Mouse (Mus musculus): ENCODE results near the gene Lin7b. TPM values are rescaled to one million over a fixed set of nuclear protein-coding genes. Genes with fewer than 3 reads are reported as not detected.
A peak's percentile ranks its signal among the peaks of the same experiment; 100 is the strongest.
"Not testable (repeated sequence)": the region's sequence is repeated elsewhere in the genome, so short reads cannot be mapped to it uniquely, and the experiment has no call there.

Gene Lin7b
- polyA plus RNA-seq, 1 experiment from 2014 or later: 7.9 TPM

DNA sequence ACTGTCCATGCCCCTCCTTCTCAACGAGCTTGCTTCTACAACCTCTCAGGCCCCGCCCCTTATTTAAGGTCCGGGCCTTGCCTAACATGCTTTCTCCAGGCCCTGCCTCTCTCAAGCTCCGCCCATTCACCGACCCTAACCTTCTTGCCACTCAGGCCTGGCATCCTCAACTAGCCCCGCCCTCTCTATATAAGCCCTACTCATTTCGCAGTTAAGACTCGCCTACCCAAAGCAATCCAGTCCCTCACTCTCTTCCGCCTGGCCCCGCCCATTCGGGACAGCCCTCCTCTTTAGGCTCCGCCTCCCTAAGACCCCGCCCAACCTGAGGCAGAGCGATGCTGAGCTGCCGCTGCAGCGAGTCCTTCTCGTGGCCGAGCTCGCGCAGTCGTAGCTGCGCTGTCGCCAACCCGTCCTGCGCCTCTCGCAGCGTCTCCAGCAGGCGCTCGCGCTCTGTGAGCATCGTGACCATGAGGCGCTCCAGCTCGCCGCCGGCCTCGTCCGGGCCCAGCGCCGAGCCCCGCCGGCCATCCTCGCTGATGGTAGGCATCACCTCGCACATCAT lies 9.1 kb downstream of the Lin7b start:
- H3K27ac ChIP-seq: peak overlapping the region; percentile 81
- no peaks in the 10 kb centered on the region for H3K9me3 ChIP-seq
- H3K4me2 ChIP-seq (replicated peaks): peak overlapping the region; percentile 86
- H3K36me3 ChIP-seq: peaks cover 28% of the 10 kb centered on the region
- H3K4me1 ChIP-seq (replicated peaks): peaks cover 44% of the 10 kb centered on the region
- peak overlapping the region; percentile 50 for H3K4me3 ChIP-seq (replicated peaks)
- peaks cover 24% of the 10 kb centered on the region for H3K27me3 ChIP-seq
- ATAC-seq: peak; percentile 91
- peak overlapping the region; percentile 79 for H3K9ac ChIP-seq (replicated peaks)
- WGBS: under 1% methylated on average over 43 of the region's 43 CpGs

DNA sequence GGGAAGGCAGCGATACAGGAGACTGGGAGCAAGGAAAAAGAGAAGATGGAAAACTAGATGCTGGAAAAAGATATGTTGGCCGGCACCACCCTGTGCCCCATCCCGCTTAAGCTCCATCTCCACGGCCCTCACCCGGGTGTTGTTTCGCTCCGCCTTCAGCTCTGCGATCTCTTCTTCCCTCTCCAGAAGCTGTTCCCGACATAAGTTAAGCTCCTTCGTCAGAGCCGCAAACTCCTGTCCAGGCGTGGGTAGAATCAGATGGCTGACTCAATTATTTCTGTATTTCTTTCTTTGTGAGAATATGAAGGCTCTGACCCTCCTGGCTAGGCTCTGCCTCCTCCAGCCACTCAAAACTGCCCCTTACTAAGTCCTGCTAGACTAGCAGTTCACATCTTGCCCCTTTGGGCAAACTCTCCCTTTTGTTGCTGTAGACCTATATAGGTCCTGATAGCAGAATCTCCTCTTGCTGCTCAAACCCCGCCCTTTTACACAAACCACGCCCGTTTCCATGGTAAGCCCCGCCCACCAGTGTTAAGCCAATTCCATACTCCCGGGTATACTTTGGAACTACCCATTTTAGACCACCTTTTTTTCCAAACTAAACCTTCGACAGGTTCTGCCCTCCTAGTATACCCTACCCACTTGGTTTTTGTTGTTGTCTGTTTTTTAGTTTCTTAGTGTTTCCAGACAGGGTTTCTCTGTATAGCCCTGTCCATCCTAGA lies 9.8 kb downstream of the Lin7b start:
- H3K4me3 ChIP-seq (replicated peaks): peak overlapping the region; percentile 50; the same call in 1 of the 2 replicates
- H3K9ac ChIP-seq (replicated peaks): no peak overlapping the region
- peak overlapping the region; percentile 86 for H3K4me2 ChIP-seq (replicated peaks)
- peaks cover 24% of the 10 kb centered on the region for H3K27me3 ChIP-seq
- H3K36me3 ChIP-seq: peaks cover 35% of the 10 kb centered on the region
- ATAC-seq: peak; percentile 26
- peak overlapping the region; percentile 81; the same call in 1 of the 2 replicates for H3K27ac ChIP-seq
- 56% methylated on average over 18 of the region's 18 CpGs for WGBS
- no peaks in the 10 kb centered on the region for H3K9me3 ChIP-seq
- H3K4me1 ChIP-seq (replicated peaks): peaks cover 39% of the 10 kb centered on the region

DNA sequence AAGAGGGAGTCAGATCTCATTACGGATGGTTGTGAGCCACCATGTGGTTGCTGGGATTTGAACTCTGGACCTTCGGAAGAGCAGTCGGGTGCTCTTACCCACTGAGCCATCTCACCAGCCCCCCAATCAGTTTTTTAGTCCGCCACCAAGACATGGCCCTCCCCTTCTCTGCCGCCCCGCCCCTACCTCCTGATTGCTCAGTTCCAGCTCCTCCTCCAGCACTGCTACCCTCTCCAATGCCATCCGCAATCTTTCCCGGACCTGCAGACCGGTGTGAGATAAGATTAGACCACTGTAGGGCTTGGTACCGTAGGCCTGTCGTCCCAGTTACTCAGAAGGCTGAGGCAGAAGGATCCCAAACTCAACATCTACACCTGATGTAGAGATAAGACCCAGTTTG lies 11.3 kb downstream of the Lin7b start:
- H3K4me2 ChIP-seq (replicated peaks); H3K4me3 ChIP-seq (replicated peaks); H3K9ac ChIP-seq (replicated peaks); H3K27ac ChIP-seq; ATAC-seq; H3K9me3 ChIP-seq: not testable (repeated sequence)
- WGBS: 72% methylated on average over 10 of the region's 11 CpGs
- Histone ChIP-seq H3K27me3 (peaks cover 22% of the 10 kb centered on the region), H3K36me3 (peaks cover 47% of the 10 kb centered on the region), H3K4me1 (replicated peaks) (peaks cover 28% of the 10 kb centered on the region)

DNA sequence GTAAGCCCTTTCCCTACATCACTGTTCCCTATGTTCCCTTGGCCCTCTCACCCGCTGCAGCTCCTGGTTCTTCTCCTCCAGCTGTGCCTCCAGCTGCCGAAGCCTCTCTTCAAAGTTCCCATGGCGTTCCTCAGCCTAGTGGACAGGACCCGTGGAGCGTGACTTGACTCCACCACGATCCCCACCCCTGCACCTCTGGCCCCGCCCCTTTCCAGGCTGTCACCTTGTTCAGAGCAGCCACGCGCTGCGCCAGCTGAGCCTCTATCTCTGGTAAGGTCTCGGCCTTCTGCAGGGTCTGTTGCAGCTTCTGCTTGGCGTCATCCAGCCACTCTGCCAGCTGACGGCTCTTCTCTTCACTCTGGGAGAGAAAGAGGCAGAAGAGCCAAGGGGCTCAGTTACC lies 14.3 kb downstream of the Lin7b start:
- H3K4me1 ChIP-seq (replicated peaks): 0 out of 2 replicates have a peak, but pooled peaks cover 2% of the 10 kb centered on the region
- H3K4me3 ChIP-seq (replicated peaks): no peak overlapping the region
- H3K9me3 ChIP-seq: no peaks in the 10 kb centered on the region
- 65% methylated on average over 13 of the region's 13 CpGs for WGBS
- H3K36me3 ChIP-seq: peaks cover 73% of the 10 kb centered on the region
- no peak overlapping the region for H3K27ac ChIP-seq
- H3K9ac ChIP-seq (replicated peaks): no peak overlapping the region
- H3K4me2 ChIP-seq (replicated peaks): no peak overlapping the region
- 0 out of 2 replicates have a peak, but pooled peaks cover 2% of the 10 kb centered on the region for H3K27me3 ChIP-seq
- no peak for ATAC-seq

DNA sequence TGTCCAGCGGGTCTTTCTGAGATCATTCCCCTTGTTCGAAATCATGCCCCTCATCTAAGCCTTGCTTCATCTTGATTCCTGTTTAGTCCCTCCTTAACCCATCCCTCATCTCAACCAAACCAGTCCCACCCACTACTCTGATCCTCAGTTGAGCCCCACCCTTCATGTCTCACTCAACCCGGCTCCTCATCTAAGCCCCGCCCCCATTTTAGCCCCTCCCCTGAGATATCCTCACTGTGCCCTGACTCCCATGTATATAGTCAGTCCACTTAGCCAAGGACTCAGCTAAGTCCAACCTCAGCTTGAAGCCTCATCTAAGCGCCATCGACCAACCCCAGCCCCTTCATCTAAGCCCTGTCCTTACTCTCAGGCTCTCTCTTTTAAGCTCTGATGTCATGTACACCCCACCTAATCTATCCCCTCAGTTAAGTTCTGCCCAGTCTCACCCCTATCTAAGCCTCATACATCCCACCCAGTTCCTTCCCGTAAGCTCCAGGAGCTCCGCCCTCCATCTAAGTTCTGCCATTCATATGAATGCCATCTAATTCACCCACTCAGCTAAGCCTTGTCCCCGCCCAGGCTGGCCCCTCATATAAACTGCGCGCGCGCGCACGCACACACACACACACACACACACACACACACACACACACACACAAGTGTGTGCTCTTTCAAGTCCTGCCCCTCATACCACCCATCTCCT lies 14.9 kb downstream of the Lin7b start:
- 0 out of 2 replicates have a peak, but pooled peaks have one; percentile 45 for ATAC-seq
- no peaks in the 10 kb centered on the region for H3K9me3 ChIP-seq
- WGBS: 74% methylated on average over 15 of the region's 15 CpGs

DNA sequence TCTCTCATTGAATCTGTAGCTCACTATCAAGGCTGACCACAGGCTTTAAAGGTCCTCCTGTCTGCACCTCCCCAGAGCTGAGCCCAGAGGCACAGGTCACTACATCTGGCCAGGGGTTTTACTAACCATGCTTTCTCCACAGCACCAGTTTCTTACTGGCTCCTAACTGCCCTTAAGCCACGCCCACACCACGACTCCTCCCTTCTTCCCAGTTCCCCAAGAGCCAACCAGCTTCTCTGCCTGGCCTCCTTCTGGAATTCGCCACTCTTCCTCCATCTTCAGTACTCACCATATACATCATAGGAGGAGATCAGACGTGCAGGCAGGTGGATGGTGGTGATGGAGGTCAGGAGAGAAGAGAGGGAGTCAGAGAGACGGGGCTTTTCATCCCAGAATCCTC lies 17.3 kb downstream of the Lin7b start:
- Histone ChIP-seq H3K4me2 (replicated peaks) (no peak overlapping the region), H3K9me3 (no peaks in the 10 kb centered on the region), H3K27me3 (no peaks in the 10 kb centered on the region), H3K4me1 (replicated peaks) (no peaks in the 10 kb centered on the region), H3K36me3 (peaks cover 93% of the 10 kb centered on the region), H3K27ac (no peak overlapping the region), H3K9ac (replicated peaks) (no peak overlapping the region), H3K4me3 (replicated peaks) (no peak overlapping the region)
- no peak for ATAC-seq
- WGBS: 18% methylated on average over 5 of the region's 5 CpGs

More for the DNA sequence above, 14.9 kb downstream of the Lin7b start:
- Histone ChIP-seq H3K9ac (replicated peaks) (no peak overlapping the region), H3K4me3 (replicated peaks) (no peak overlapping the region), H3K27me3 (0 out of 2 replicates have a peak, but pooled peaks cover under 1% of the 10 kb centered on the region), H3K27ac (no peak overlapping the region), H3K36me3 (peaks cover 79% of the 10 kb centered on the region), H3K4me2 (replicated peaks) (no peak overlapping the region), H3K4me1 (replicated peaks) (no peaks in the 10 kb centered on the region)

DNA sequence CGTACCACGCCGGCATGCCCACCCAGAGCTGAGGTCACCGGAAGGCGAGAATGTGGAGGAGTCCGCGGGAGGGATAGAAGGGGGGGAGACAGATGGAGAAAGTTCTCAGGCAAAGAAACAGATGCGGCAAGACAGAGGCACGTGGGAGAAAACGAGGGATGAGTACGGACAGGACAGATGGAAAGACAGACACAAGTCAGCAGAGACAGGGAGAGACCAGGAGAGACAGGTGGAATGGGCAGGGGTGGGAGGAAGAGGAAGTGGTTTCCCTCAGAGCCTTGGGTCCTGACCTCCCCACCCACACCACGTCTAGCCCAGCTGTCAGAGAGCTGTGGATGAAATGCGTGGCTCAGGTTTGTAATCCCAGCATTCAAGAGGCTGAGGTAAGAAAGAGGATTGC lies 23.5 kb downstream of the Lin7b start:
- peaks cover 4% of the 10 kb centered on the region; the same call in 1 of the 2 replicates for H3K27me3 ChIP-seq
- no peak overlapping the region for H3K4me2 ChIP-seq (replicated peaks)
- 82% methylated on average over 13 of the region's 13 CpGs for WGBS
- no peaks in the 10 kb centered on the region for H3K4me1 ChIP-seq (replicated peaks)
- peaks cover 84% of the 10 kb centered on the region for H3K36me3 ChIP-seq
- ATAC-seq: no peak
- no peak overlapping the region for H3K27ac ChIP-seq
- no peak overlapping the region for H3K4me3 ChIP-seq (replicated peaks)
- H3K9me3 ChIP-seq: no peaks in the 10 kb centered on the region
- H3K9ac ChIP-seq (replicated peaks): no peak overlapping the region

DNA sequence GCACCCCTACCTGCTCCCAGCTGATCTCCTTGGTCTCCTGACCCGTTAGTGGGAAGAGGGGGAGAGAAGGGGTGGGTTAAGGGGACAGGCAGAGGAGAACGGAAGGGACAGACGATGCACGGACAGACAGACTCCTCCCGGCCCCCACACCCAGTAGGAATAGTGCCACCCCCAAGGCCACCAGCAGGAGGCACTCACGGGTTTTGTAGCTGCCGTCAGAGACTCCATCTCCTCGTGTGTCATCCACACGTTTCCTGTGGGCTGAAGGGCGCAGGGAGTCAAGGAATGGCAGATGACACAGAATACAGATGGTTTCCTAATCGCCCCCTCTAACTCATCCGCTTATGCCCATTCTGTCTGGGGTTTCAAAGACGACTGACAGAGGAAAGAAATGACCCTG lies 26.8 kb downstream of the Lin7b start:
- Histone ChIP-seq H3K4me2 (replicated peaks) (no peak overlapping the region), H3K4me3 (replicated peaks) (no peak overlapping the region), H3K27ac (no peak overlapping the region), H3K36me3 (peaks cover 56% of the 10 kb centered on the region), H3K4me1 (replicated peaks) (peaks cover 28% of the 10 kb centered on the region), H3K9ac (replicated peaks) (no peak overlapping the region), H3K9me3 (no peaks in the 10 kb centered on the region), H3K27me3 (peaks cover 15% of the 10 kb centered on the region)
- ATAC-seq: no peak
- WGBS: 33% methylated on average over 13 of the region's 13 CpGs

DNA sequence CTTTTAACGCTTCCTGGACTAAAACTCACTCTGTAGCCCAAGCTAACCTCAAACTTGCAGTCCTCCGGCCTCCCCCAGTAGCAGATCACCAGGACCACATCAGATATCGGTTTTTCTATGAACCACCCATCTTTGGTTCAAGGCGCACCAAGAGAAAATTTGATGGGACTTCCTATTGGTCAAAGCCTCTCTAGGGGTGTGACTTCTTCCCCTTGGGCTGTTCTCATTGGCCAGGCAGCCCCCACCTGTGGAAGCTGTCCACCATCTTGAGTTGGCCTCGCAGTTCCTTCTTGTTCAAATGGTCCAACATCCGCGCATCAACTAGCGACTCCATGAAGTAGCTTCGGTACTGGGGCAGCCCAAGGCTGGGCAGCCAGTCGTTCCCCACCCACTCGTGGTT lies 28.3 kb downstream of the Lin7b start:
- H3K27ac ChIP-seq: no peak overlapping the region
- H3K27me3 ChIP-seq: peaks cover 26% of the 10 kb centered on the region
- ATAC-seq: no peak
- 92% methylated on average over 11 of the region's 11 CpGs for WGBS
- peaks cover 36% of the 10 kb centered on the region for H3K4me1 ChIP-seq (replicated peaks)
- peaks cover 41% of the 10 kb centered on the region for H3K36me3 ChIP-seq
- no peak overlapping the region for H3K4me3 ChIP-seq (replicated peaks)
- no peaks in the 10 kb centered on the region for H3K9me3 ChIP-seq
- no peak overlapping the region for H3K4me2 ChIP-seq (replicated peaks)
- no peak overlapping the region for H3K9ac ChIP-seq (replicated peaks)

DNA sequence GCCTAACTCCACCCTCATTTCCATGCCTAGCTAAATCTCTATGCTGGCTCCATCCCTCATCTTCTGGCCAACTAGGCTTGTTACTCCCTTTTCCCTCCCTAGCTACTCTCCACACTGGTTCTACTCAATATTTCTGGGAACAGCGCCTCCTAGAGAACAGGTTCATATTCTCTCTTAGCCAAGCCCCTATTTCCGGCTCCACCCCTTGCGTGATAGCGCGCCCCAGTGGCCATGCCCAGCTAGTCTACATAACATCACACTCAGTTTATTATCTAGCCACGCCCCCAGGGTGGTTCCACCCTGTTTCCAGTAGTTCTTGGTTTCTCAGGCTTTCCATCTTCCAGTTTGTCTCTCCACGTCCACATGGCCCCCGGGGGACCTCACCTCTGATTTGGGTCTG lies 29.1 kb downstream of the Lin7b start:
- WGBS: 4% methylated on average over 8 of the region's 8 CpGs
- ATAC-seq: no peak
- Histone ChIP-seq H3K27me3 (peaks cover 28% of the 10 kb centered on the region), H3K9me3 (no peaks in the 10 kb centered on the region), H3K4me2 (replicated peaks) (peak overlapping the region; percentile 79), H3K4me1 (replicated peaks) (peaks cover 36% of the 10 kb centered on the region), H3K27ac (no peak overlapping the region), H3K9ac (replicated peaks) (no peak overlapping the region), H3K4me3 (replicated peaks) (no peak overlapping the region), H3K36me3 (peaks cover 34% of the 10 kb centered on the region)

DNA sequence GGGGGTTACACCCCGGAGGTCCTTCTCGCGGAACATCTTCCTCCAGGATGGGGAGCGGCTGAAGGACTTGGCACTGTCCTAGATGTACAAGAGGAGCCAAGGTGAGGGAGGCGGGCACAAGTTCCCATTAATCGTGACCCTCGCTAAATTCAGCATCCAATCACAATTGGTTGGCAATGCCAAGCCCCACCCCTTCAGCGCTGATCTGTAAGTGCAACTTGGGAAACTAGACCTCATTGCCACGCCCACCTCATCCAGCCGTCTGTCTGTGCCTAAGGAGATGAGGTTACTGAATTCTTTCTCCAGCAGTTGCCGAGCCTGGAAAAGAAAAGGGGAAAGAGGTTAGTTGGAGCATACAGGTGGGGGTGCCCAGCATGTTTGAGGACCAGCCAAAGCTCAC lies 29.7 kb downstream of the Lin7b start:
- H3K4me1 ChIP-seq (replicated peaks): peaks cover 36% of the 10 kb centered on the region
- no peaks in the 10 kb centered on the region for H3K9me3 ChIP-seq
- H3K4me2 ChIP-seq (replicated peaks): peak overlapping the region; percentile 79
- peak overlapping the region; percentile 50; the same call in 1 of the 2 replicates for H3K4me3 ChIP-seq (replicated peaks)
- peaks cover 28% of the 10 kb centered on the region for H3K36me3 ChIP-seq
- ATAC-seq: no peak
- no peak overlapping the region for H3K9ac ChIP-seq (replicated peaks)
- 1% methylated on average over 11 of the region's 11 CpGs for WGBS
- H3K27me3 ChIP-seq: peaks cover 28% of the 10 kb centered on the region
- no peak overlapping the region for H3K27ac ChIP-seq

DNA sequence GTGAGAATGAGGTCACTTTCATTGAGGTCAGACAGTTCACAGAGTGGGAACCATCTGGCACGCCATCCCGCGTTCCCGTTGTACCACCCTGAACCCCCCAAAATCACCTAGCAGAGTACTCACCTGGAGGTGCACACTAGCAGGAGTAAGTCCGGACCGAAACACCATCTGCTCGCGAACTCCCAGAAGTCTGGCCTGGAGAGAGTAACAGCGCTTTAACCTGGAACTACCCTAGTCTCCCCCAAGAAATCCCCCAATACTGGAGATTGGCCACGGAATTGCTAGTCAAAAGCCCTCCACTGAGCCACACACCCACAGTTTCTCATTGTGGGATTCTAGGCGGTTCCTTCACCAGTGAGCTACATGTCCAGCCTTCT lies 30.3 kb downstream of the Lin7b start:
- no peak for ATAC-seq
- Histone ChIP-seq H3K9ac (replicated peaks) (peak overlapping the region; percentile 67), H3K9me3 (no peaks in the 10 kb centered on the region), H3K27ac (0 out of 2 replicates have a peak overlapping the region, but pooled peaks have one; percentile 14), H3K4me2 (replicated peaks) (peak overlapping the region; percentile 79), H3K36me3 (peaks cover 21% of the 10 kb centered on the region), H3K27me3 (peaks cover 28% of the 10 kb centered on the region), H3K4me3 (replicated peaks) (peak overlapping the region; percentile 50), H3K4me1 (replicated peaks) (peaks cover 36% of the 10 kb centered on the region)
- 4% methylated on average over 11 of the region's 11 CpGs for WGBS
